Mouse (Mus musculus) brain, embryonic 18.5 days (tissue): ENCODE data around the gene Gm26897.

Experiments
- DNase-seq: peaks from one replicate; pipeline ENCODE4 v3.0.0-alpha.2; 2012; ENCODE audit warnings: low read depth, low spot score

The Gm26897 gene

DNA sequence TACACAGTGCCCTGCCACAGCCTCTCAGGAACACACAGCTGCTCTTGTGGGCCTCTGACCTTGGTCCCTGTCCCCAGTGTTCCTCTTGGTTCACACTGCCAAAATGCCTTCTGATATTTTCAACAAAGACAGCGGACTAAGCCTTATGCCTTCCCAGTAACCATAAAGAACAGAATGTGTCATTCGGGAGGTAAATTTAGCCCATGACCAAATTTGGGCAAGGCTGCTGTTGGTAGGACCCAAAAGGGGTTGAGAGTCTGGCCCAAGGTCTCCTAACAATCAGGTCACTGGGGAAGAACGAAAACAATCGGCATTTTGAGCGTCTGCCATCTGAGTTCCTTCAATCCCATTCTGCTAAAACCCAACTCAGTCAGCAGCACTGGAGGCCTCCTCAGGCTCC, 15.9 kb downstream of the Gm26897 start:
- no peak for DNase-seq

DNA sequence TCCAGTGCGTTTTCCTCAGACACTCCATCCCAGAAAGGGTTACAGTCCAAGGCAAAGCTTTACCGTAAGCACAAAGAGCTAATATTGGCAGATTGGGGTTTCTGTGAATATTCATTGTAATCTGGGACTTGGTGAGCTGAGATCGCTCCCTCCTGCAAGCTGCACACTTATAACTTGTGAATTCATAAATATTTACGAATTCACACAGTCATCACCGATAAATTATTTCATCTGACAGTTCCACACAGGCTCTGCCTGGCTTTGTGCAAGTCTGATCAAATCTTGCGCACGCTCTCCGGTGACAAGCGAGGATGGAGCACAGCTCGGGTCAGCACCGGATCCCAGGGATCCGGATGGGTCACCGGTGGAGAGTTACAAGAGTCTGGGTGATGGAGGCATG, 16.4 kb downstream of the Gm26897 start:
- no peak for DNase-seq

DNA sequence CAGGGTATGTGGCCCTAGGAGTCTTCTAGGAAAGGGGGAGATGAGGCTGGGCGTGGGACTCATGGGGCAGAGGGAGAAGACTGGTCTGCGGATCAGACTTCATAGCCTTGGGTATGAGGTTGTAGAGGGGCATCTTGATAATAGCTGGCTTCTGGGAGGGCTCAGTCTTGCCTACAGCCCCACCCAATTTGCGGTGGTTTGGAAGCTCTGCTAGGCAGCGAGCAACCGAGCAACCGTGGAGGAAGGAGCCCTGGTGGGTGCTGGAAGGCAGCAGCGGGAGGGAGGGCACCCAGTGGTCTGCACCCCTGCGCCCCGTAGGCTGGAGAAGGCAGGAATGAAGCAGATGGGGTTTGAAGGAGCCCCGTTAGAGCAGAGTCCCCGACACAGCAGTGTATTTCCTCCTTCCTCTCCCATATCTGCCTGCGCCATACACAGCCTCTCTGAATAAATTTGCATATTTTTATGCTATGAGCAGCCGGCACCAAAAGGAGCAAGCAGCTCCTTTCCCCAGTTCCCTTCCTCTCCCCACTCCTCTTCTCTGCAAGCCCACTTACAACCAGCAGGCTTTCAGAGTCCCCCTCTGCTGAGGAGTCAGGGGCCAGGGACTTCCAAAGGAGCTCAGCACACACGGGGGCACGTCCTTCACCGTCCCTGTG, 20.9 kb downstream of the Gm26897 start:
- DNase-seq, result no peak

DNA sequence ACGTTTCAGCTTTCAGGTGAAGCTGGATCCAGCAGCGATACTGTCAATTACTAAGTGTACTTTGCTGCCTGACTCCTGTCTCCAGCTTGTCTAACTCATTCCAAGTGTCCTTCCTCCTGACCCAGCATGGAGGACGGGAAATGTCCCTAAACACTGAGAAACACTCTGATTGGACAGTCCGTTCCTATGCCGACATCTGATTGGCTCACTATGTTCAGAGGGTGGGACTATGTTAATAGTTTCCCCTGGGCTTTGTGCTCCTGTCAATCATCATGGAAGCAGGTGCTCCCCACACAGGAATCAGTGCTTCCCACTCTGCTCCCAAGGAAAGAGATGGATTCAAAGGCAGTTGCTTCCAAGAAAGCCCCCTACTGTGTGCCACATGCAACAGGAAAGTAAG, 21.6 kb downstream of the Gm26897 start:
- DNase-seq, result no peak

DNA sequence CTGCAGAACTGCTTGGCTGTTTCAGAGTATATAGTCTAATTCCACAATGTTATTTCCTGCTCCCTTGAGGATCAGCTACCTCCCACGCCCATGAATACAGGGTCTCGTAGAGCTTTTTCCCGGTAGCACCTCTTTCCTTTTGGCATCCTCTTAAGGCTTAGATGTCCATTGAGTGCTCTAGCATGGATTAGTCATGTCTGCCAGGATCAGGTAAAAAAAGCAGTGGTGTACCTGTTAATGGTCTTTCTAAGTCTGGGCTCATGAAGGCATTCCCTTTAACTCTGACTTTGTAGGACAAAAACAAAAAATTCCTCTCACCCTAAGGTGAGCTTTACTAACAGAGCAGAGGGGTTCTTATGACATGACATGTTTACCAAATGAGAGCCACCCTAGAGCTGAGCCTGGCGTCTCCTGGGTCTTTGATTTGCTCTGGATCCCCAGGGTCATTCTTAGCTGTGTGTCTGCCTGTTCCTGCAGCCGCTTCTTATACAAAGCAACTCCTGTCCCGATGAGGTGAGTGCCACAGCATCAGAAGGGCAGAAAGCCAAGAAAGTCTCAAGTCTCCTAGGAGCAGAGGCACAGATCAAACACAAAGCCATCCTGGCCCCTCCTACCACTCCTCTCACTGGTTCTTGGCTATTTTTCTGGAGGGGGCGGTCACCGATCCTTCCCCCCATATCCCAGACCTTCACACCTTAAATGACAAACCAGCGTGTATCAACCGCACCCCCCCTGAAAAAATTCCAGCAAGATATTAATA, 27.2 kb downstream of the Gm26897 start:
- no peak for DNase-seq

DNA sequence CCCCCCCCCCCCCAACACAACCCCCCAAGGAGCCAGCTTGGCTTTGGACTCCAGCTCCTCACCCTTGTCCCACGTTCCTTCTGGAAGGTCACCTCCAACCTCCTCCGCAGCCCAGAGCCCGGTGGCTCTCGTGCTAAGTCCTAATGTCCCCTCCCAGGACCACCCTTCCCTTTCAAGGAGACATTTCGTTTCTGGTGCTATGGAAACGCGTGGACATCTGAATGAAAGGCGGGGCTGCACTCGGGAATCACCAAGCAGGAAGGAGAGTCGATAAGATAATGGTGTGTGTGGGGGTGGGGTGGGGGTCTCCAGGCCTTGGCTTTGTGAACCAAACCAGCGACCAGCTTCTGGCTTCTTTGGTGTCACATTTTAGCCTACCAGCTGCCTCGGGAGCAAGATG, 27.9 kb downstream of the Gm26897 start:
- no peak for DNase-seq

DNA sequence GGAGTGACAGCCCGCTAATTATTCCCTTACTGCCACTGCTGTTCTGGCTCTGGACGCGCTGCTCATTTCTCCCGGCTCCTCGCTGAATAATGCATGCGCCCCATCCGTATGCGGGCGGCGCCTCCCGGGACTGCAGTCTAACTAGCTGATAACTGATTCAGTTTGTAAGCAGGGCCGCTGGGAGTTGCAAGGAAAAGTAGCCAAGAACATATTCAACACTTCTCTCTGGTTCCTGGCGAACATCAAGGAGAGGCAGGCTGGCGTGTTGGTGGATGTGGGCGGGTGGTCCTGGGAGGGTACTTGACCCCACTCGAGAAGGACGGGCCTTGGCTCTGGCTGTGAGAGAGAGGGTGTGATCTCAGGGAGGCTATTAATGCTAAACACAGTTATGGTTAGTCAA, 28.4 kb downstream of the Gm26897 start:
- DNase-seq, result peak; percentile 87

DNA sequence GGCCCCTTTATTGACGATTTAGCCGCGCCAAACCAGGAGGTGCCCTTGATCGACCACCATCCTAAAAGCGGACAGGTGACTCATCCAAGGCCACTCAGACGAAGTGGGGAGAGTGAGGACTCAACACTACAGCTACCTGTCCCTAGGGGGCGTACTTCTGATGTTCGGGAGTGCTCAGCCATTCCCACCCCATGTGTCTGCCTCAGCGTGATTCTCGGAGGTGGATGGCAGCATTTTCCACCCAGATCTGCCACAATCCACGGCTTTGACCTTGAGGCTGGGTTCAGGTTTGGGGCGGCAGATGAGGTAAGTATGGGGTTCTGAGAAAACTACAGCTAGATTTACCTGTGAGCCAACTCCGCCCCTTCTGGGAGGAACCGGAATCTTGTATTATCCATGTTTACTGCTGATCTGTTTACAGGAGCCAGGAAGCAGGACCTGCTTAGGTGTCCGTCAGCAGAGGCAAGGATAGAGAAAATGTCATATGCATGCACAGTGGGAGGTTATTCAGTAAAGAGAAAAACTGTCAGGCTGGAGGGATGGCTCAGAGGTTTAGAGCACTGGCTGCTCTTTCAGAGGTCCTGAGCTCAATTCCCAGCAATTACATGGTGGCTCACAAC, 32.1 kb downstream of the Gm26897 start:
- no peak for DNase-seq

DNA sequence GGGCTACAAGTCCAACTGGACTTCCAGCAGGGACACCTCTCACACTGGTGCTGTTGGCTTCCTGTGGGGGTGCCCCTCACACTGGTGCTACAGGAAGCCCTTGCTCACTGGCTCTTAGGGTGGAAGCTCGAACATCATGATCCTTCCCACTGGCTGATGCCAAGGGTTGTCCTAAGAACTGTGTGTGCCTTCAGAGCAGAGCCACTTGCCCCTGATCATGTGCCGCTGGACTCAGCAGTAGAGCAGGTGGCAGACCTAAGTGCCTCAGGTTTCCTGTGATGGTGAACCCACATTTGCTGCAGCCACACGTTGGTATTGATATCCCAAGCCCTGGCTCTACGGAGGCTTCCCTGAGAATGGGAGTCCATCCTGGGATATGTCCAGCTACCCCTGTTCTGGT, 33.0 kb downstream of the Gm26897 start:
- no peak for DNase-seq

DNA sequence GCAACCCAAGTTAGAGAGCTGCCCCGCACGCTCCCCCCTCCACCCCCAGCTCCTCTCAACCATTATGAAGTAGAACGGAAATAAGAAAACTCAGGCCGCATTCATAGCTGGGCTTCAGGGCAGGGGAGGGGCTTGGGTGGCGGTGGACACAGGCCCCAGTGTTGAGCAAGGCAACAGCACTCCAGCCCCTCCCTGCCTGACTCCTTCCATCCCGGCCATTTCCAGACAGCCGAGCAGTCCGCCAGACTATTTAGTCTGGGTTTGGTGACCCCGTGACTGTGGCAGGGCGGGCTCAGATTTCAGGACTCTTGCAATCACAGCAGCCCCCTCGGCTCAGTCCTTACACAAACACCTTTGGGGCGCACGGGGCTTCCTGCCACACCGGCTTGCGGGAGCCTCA, 36.5 kb downstream of the Gm26897 start:
- DNase-seq, result no peak

DNA sequence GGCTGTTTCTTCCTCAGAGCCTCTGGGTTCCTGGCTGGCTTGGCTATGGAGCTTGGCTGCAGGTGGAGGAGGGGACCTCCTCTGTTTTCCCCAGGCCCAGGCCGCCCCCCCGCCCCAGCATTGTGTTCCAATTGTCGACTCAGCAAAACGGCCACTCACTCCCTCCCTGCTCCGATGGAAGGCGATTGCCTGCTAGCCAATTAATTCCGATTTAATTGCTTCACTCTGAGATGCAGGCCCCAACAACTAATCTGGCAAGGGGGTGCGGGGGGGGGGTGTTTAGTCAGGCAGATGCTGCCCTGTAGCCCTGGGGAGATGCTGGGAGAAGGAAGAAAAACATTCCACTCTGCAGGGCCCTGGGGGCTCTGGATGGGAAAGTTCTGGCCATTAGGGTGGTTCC, 38.4 kb downstream of the Gm26897 start:
- no peak for DNase-seq

DNA sequence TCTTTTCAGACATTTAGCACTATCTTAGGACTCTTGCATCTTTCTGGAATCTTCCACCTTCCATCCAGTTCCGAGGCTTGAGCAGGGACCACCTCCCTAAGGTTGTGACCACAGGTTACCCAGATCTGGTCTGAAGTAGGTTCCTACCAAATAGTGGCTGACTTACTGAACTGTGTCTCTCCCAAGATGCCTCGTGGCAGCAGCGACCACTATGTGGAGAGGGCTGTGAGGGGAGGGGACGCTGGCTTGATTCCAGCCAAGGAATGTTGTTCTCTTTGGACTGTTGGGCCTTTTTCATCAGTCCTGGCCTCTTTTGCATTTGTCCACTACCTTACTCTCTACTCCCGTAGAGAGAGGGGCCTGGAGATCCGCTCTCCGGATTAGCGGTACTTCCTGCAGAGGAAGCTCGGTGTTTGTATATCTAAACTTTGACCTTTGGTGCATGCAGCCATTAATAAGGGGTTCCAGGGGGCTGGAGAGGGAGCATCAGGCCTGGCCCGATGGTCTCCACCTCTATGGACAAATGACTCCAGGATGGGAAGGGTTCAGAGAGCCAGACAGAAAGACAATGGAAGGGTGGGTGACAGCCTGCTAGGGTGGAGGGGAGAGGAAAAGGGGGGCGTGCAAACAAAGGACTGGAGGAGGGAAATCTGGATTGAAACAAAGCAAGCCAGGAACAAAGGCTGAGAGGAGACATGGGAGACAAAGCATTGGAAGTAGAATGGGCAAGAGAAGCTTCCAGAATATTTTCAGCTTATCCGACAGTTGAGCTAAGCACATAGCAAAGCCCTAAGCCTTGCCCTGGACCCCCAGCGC, 39.1 kb downstream of the Gm26897 start:
- no peak for DNase-seq

DNA sequence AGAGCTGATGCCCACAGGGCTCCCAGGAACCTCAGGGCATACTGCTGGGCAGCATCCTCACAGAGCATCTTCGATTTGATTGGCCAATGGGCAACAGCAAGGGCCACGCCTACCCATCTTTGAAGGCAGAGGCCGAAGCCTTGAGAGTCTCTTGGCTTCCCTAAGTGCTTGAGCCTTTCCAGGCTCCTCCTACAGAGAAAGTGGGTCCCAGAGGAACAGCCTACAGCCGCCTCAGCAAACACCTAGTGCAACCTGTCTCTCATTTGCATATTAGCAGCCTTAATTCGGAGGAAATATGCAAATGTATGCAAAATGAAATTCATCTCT, 39.6 kb downstream of the Gm26897 start:
- no peak for DNase-seq

DNA sequence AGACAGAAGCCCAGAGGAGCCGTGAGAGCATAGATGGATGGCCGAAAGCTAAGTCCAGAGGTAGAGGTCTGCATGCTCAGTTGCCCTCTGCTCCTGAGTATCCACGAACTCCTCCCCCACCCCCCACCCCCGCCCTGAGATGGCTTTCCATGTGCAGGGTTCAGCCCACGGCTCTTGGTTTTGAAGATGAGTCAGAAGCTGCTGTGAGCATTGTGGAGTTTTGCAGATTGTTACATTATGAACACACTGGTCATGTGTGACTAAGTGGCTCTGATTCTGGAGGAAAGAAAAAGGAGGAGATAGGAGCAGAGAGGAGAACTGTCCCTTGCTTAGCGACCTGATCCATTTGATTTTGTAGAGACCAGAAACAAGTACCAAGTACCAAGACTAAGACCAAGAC, 42.5 kb downstream of the Gm26897 start:
- DNase-seq, result no peak

DNA sequence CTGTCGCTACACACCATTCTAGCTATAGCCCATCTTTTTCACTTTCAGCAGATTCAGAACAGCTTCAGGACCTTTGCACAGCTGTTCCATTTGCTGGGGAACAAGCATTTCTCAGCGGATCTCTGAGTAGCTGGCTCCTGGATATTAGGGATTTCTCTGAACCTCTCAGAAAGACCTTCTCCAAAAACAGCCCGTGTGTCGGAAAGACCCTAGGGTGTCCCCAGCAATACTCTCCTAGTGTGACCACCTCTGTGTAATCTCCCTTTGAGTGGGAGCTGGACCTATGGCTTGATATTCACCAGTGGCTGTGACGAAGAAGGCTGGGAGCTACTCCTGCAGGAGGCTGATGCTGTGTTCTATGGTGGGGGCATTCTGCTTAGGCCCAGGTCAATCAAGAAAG, 44.4 kb downstream of the Gm26897 start:
- no peak for DNase-seq

DNA sequence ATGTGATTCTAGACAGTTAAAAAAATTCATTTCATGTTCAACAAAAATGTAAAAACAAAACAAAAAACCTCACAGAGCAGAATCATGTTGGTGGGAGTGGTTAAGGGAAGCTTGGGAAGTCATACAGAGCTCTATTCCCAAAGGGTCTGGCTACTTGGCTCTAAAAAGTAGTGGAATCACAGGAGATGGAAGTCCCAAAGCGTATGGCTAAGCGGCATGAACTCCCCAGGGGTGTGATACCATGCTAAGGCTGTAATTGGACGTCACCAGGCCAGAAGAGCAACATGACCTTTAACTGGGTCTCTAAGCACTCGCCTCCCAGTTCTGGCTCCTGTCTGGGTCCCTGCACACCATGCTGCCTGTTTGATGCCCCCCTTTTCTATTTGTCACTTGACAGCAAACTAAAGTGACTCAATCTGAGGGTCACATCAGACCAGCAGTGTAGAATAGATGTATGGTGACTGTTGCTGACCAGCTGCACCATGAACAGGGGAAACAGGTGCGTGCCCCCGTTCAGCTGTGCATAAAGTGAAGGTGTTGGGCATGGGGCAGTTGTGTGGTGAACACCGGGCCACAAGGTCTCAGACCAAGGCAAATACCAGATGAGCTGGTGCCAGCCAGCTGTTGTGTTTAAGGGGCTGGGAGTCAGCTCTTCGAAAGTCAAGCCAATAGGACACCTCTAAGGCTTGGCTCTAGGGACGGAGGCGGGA, 46.2 kb downstream of the Gm26897 start:
- DNase-seq, result no peak
